Mouse (Mus musculus) cerebral cortex, adult 2 months (tissue): ENCODE data around the gene Zic1.

Experiments
- whole genome bisulfite sequencing: fragments of 180-500 bp; shearing (Covaris S2); methylation state at CpG from one replicate; pipeline ENCODE4 v1.1.7; 2018; 5-methylcytosine and 5-hydroxymethylcytosine counted together

Gene Zic1

DNA sequence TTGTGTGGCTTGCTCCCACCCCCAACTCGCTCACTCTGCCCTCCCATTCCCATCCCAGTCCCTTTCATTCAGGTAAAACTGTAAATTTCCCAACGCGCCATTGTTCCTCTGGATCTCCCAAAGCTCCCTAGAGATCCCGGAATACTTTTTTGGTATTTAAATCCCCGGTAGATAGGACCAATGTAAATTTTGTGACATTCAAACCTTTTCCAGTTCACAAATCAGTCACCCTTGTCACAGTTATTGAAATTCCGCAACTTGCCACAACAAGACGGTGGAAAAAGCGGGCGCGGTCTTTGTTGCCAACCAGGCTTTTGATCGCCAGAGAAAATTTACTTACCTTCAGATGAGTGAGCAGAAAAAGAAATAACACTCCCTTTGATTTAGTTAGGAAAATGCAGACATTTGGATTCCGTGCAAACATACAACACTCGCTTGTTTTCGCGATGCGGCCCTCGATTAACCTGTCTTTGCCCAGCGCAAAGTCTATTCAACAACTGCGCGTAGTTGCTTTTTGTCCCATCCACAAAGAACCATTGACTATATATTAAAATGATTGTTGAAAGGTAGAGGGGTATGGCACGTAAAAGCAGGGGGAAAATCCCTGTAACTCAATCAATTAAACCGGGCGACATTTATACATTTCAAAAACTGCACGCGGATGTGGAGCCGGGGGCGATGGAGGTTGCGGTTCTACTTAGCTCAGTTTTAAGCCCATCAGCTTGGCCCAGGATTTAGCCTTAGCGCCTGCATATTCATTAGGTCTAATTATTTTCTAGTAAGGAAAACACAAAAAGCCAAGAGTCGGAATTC, 1.6 kb upstream of the Zic1 start:
- 7% methylated on average over 30 of the region's 30 CpGs for WGBS

DNA sequence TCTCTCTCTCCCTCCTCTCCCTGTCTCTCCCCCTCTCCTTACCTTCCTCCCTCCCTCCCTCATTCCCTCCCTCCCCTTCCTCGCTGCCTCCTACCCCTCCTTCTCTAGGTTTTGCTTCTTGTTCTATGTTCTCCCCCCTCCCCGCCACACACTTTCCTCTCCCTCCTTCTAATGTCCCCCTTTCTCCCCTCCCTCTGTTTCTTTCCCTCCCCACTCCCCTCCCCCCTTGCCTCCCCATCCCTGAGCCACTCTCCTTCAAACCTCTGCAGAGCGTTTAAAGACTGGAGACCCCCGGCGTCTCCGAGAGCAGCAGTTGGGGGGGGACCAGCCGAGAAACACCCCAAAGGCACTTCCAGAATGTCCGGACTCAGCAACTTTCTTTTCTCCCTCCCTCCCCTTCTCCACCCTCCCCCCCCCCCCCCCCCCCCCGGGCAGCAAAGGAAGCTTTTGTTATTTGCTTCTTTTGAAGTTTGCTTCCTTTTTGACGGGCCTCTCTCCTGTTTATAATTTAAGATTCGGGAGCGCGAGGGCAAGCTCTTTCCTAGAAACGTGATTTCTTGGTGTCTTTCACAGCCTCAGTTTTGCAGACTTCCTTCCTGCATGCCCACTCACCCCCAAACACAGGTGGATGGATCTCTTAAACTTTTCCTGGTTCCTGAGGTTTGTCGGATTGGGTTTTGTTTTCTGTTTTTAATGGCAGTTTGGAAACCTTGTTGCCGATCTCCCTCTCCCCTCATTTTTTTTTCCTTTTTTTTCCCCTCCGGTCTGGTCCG, 802 bp upstream of the Zic1 start:
- WGBS, result 4% methylated on average over 18 of the region's 18 CpGs

DNA sequence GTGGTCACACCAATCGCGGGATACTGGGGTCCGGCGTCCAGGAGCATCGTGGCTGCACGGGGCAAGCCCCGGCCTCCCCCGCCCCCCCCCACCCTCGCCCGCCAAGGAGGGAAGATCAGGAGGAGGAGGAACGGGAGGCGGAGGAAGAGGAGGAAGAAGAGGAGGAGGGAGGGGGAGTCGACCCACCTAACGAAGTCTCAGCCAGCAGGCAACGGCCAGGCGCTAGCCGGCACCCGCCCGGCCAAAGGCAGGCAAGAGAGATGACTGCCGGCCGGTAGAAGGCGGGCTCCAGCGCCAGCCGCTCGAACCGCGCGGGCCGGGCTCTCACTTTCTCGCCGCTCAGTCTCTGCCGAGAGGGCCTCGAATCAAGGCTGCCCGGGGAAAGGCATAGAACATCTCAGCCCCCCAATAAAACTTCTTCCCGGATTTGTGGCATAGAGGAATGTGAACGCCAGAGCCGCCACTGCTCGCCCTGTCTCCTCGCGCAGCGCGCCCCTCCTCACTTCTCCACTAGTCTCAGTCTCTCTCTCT, 574 bp downstream of the Zic1 start:
- WGBS, result 2% methylated on average over 40 of the region's 42 CpGs

DNA sequence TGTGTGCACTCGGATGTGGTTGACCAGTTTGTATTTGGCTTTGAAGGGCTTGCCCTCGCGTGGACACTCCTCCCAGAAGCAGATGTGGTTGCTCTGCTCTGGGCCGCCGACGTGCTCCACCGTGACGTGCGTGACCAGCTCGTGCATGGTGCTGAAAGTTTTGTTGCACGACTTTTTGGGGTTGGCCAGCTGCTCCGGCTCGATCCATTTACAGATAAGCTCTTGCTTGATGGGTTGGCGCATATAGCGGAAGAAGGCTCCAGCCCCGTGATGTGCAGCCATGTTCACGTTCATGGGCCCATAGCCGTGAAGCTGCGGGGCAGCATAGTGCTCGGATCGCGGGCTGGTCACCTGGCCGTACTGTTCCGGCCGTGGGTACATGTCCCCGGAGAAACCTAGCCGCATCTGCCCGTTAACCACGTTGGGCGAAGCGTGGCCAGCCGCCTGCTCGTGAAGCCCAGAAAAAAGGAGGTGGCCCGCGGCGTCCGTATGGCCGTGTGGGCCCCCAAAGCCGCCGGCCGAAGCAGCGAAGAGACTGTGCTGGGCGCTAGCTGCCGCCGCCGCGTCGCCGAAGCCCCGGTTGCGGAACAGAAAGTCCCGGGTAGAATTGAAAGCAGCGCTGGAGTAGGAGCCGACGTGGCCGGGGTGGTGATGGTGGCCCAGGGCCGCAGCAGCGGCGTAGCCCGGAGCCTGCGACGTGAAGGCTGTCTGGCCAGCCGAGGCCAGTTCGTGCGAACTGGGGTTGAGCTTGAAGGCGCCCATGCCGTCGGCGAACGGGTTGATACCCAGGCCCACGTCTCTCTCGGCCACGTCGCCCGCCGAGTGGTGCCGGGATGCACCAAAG, 1.3 kb downstream of the Zic1 start:
- WGBS, result 2% methylated on average over 77 of the region's 77 CpGs

DNA sequence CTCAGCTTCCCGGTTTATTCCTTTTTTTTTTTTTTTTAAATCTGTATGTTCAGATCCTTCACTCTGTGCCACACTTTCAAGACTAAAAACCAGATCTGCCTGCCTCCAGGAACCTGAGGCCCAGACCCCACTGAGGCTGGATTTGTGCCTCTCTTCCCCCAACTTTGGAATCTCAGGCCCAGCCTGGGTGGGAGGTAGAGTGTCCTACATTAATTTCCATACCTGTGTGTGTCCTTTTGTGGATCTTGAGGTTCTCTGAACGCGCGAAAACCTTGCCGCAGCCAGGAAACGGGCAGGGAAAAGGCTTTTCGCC, 1.8 kb downstream of the Zic1 start:
- 13% methylated on average over 7 of the region's 7 CpGs for WGBS

DNA sequence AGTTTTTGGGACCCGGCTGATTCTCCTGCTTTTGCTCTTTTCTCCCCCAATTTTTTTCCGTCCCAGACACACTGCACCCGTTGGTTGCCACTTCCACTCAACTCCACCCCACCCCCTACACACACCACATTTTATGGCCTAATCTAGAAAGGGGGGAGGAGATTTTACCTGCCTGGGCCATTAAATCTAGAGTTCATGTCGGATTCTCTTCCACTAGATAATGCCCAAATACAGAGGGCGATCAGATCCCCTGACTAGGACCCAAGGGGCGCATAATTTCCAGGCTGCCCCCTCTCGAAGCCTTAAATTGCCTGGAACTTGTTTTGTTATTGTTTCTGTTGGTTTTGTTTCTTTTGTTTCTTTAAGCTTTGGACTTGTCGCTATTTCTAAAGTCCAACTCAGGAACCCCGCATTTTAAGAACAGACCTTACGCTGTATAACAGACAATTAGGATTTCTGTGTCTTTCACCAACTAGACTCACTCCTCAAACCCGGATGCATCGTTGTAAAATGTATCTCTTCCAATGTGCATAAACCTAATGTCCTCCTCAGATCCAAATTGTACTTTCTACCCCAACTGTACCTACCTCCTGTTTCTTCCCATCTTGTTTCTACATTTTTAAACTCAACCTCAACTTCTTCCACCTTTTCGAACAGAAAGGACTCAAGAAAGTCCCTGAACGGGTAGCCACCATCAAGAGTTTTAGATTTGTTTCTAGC, 2.4 kb downstream of the Zic1 start:
- WGBS, result 24% methylated on average over 14 of the region's 14 CpGs

DNA sequence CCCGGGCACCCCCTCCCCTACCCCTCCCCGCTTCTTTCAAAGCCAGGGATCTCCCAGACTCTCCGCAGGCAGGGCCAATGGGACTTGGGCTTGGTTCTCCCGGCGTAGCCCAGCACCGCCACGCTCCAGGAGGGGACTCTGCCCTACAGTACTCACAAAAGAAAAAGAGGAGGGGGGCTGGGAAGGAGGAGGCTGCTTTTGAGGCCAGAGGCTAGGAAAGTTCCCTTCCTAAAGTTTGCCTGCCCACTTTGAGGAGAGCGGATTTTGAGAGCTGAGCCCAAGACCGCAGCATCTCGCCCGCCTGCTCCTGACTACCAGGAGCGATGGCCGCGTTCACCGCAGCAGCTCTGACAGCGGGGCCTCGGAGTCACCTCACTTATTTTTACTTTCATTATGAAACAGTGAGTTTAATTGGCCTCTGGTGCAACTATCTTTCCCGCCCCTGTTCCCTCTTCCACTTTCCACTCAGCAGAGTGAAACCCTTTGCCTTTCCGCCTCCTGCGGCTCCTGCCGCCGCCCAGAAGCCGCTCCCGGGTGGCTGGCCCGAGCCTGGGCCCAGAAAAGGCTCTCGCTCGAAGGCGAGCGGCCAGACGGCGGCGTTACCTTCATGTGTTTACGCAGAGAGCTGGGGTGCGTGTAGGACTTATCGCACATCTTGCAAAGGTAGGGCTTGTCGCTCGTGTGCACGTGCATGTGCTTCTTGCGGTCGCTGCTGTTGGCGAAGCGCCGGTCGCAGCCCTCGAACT, 3.6 kb downstream of the Zic1 start, which contains the start of gene Zic4:
Gene Zic4 (plus strand): TSS at position 558 of the 746 bp plus-strand sequence.
- WGBS, result 2% methylated on average over 45 of the region's 45 CpGs

DNA sequence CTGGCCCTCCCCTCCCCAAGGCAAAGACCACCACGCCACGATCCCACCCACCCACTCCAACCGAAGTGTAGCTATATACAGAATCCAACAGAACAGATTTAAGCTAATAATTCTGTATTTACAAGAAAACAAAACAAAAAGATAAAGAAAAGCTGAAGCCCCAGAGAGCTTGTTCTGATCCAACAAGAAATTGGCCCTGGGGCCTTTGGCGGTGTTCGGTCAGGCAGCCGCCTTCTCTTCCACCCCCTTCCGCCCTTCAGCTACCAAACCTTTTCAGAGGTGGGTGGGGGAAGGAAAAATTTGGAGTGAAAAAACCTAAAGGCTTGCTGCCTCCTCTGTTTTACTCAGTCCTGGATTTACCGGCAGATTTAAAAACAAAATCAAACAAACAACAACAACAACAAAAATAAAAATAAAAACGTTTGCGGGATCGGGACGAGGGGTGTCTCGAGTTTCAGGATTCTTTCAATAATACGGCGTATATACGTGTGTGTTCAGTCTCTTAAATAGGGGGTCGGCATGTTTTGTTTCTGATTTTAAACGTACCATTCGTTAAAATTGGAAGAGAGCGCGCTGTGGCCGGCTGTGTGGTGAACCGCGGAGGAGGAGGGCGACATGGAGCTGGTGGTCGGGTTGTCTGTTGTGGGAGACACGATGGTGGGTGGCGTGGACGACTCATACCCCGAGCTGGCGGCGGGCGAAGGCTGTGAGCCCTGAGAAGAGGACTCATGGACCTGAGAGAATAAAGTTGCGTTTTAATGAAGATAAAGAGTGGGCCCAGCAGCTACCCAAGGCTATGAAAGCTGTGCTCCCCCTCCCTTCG, 4.4 kb downstream of the Zic1 start:
- WGBS, result 10% methylated on average over 35 of the region's 35 CpGs

DNA sequence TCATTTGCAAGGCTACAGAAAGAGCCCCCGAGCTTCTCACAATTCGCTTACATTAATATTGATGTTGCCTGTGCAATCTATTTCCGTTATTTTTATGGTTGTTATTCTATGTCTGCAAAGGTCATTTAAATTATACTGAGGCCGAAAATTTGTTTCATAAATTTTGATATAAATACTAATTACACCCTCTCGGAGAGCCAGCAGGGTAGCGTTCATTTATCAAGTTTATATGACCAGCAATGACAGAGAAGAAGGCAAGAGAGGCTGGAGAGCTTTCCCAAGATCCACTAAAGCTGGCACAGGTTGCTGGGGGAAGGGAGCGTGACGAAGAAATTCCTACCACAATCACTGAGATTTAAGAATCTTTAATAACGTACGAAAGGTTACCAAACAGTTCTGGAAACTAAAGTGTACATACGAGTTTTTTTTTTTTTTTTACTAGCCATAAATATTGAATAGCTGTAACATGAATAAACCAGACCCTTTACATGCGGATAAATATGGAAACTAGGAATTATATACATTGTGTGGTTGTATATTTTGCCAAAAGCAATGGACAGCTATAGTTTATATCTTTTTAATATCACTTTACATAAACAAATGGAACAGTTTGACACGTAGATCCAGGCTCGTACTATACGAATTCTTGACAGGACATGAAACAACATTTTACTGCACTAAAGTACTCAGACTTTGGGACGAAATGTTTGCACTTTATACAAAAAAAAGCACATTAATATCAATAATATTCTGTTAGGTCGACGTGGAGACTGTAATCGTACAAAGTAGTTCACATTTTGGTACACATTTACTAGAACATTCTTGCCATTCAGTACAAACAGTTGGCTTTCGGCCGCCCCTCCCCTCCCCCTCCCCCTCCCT, 5.2 kb downstream of the Zic1 start:
- WGBS, result 53% methylated on average over 21 of the region's 21 CpGs

DNA sequence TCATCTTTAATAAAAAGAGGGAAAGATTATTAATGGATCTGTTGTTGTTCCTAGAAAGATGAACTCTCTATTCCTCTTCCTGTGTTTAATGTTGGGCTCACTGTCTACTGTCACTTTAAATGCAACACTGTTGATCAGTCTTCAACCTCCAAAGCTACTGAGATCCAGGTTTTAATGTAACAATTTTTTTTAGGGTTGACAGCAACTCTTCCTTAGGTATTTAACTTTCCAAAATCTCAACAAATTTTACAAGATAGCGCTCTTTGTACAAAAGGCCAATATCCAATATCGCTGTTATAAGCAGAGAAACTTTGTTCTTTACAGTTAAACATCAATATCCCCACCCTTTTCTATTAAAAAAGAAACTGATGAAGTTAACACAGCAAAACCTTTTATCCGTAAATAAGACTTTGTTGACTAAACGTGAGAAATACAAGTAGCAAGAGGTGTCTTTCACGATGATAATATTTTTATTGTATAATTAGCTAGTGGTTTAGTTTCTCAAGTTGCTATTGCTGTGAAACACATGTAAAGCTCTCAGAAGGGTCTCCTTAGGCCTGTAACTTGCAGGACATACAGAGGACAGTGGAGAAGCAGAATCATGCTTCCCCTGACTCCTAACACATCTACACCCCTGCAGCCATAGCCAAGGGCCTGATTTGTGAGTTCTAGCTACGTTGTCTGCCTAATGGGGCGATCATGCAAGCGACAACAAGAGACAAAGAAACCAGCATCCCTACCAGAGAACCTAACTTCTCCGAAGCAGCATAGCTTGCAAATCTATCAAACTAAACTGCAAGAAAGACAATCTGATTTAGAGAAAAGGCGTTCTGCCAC, 6.5 kb downstream of the Zic1 start:
- 71% methylated on average over 10 of the region's 10 CpGs for WGBS

DNA sequence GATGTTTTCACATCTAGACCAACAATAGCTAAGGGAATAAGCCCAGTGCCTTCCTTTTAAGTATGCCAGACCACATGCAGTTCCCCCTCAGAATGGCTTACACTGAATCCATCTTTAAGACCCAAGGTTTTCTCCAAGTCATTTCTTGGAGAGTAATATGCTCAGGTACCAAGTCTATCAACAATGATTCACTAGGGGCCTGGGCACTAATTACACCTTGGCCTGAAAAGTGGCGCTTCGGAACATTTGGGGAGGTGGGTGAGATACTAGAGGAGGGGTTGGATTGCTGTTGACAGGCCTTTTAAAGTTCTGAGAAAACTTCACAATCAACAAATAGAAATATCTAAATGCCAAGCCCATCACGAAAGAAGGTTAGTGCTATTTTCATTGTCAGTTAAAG, 8.3 kb downstream of the Zic1 start:
- WGBS, result 68% methylated on average over 3 of the region's 3 CpGs

DNA sequence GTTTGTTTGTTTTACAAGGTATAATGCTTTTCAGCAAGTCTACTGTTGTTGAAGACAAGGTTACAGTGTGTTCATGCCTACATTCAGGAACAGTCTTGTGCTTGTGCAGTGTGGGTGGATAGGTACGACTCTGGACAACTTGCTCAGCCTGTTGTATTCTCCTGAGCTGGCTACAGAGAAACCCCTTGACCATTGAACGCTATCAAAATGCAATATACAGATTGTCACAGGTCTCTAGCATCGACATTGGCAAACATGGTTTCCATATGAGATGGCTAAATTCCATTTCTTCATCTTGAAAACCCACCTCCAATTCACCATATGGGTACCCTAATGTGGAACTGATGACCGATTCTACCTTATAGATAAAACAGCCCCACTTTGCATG, 9.3 kb downstream of the Zic1 start:
- WGBS, result 43% methylated on average over 4 of the region's 4 CpGs

DNA sequence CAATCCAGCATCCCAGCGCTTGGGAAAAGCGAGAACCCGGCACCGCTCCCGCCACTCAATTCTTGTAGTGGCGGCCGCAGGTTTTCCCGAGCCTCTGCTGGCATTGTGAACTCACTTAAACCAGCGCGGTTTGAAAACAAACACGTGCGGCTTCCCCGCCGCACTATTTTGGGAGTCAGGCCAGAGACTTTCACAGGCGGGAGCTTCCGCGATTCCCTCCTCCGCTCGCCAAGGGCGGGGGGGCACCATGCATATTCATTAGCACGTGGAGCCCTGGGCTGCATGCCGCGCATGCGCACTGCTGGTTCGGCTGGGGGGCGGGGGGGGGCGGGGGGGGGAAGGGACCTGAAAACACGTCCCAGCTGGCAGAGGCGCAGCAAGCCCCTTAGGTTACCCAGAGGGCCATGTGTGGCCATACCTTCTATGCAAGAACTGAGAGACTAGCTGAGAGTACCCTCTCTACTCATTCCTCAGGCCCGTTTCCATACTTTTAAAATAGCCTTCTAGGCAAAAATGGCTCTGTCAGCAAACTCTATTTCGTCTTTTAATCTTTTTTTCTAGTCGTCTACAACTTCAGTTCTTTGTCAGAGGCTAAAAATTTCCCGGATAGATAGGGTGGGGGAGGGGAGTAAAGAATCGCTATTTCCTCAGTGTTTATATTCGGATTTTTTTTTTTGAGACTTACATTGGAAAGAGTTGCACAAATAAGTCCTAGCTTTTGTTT, 9.8 kb downstream of the Zic1 start:
- 3% methylated on average over 33 of the region's 35 CpGs for WGBS

DNA sequence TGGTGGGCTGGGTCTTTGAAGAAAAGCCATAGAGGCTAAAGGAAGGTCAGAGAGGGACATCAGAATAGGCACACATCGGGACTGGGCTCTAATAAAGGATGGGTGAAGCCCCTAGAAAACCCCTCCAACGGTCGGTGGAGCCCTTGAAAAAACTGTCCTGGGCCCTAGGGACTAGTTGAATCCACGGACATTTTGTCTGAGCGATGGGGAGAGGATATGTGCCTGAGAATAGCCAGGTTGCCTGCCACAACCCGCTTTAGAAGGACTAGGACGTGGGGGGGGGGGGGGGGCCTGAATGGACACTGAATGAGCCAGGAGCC, 10.4 kb downstream of the Zic1 start:
- WGBS, result 7% methylated on average over 7 of the region's 7 CpGs

DNA sequence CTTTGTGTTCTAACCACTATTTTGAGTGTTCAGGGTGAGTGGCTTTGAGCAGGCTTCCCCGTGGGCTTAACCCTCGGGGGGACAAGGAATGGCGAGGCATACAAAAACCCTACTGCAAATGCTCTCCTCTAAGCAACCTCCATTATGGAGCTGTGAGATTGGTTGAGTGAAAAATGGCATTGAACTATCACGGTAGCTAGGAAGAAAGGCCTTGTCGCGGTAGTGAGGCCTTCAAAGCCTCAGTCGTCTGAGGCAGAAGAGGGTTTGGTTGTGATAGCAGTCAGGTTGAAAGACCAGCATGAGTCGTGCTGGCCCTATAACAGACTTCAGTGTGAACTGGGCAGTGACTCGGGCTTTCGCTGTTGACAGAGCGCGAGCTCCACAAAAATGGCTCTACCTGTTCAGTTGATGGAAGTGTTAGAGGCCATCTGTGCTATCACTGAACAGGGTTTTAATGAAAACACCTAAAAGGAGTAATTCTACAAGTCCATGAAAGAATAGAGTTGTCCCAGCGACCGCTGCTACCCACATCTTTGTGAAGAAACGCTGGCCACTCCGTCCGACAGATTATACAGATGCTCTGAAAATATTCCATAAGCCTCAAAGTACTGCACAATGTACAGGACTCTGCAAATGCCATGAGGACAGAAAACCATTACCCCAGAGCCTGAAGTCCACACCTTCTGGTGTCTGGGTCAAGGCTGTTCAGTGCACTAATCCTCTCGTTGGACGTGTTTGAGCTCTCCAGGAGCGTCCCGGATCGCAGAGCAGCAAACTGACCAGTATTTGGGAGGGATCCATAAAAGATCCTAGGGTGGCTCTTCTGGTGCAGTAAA, 11.0 kb downstream of the Zic1 start:
- 59% methylated on average over 22 of the region's 22 CpGs for WGBS
